Mouse (Mus musculus) stomach, embryonic 15.5 days (tissue): ENCODE results near the gene Rnf157. TPM values are rescaled to one million over a fixed set of nuclear protein-coding genes. Genes with fewer than 3 reads are reported as not detected.

Experiments
- ATAC-seq: fragments of 200-750 bp; cut with Nextera tagmentation; 2 replicates; pipeline ENCODE4 v1.8.0; 2017; ENCODE audit warnings: low read depth, moderate number of reproducible peaks, moderate TSS enrichment; ENCODE audit not compliant: insufficient read depth, low FRiP score
- H3K27ac ChIP-seq: fragments of 300-500 bp; sonication (generic); 2 replicates; pipeline ENCODE4 v1.5.1; 2015; ENCODE audit warnings: mild to moderate bottlenecking, inconsistent platforms
- H3K27me3 ChIP-seq: fragments of 300-500 bp; sonication (generic); replicated peaks from 2 replicates; pipeline ENCODE4 v1.6.1; 2015; ENCODE audit warnings: inconsistent platforms
- H3K36me3 ChIP-seq: fragments of 300-500 bp; sonication (generic); 2 replicates; pipeline ENCODE4 v1.6.1; 2015; ENCODE audit warnings: inconsistent platforms
- H3K4me1 ChIP-seq: fragments of 300-500 bp; sonication (generic); 2 replicates; pipeline ENCODE4 v1.6.1; 2015; ENCODE audit warnings: inconsistent platforms
- H3K4me2 ChIP-seq: fragments of 300-500 bp; sonication (generic); 2 replicates; pipeline ENCODE4 v1.6.1; 2015; ENCODE audit warnings: mild to moderate bottlenecking, inconsistent platforms
- H3K4me3 ChIP-seq: fragments of 300-500 bp; sonication (generic); replicated peaks from 2 replicates; pipeline ENCODE4 v1.5.1; 2015; ENCODE audit warnings: inconsistent platforms
- H3K9ac ChIP-seq: fragments of 300-500 bp; sonication (generic); 2 replicates; pipeline ENCODE4 v1.6.1; 2015; ENCODE audit warnings: inconsistent platforms
- H3K9me3 ChIP-seq: fragments of 300-500 bp; sonication (generic); 2 replicates; pipeline ENCODE4 v1.6.1; 2016; ENCODE audit warnings: inconsistent platforms
- WGBS: fragments of 180-500 bp; shearing (Covaris S2); methylation state at CpG from one replicate; pipeline ENCODE4 v1.1.7; 2015; 5-methylcytosine and 5-hydroxymethylcytosine counted together
- polyA plus RNA-seq: library from polyadenylated mRNA; unstranded; fragments of >200 nt; fragmentation: Nextera tagmentation; extraction: Ambion mirVana; gene quantifications from 2 replicates; pipeline ENCODE4 v1.2.1, GENCODE M21; 2015

The Rnf157 gene
- polyA plus RNA-seq, 1 experiment from 2014 or later: 14.5 TPM

GRCm38 (mm10) chr11:116305423-116305822 is 107.4 kb downstream of the Rnf157 start:
- H3K4me2 ChIP-seq: peak overlapping the region; percentile 88
- H3K4me3 ChIP-seq: peak overlapping the region; percentile 61; the same call in 1 of the 2 replicates
- 94% methylated on average over 2 of the region's 2 CpGs for WGBS
- H3K27me3 ChIP-seq: no peaks in the 10 kb centered on the region
- peaks cover 6% of the 10 kb centered on the region; the same call in 1 of the 2 replicates for H3K4me1 ChIP-seq
- ATAC-seq: no peak
- H3K9ac ChIP-seq: no peak overlapping the region
- H3K9me3 ChIP-seq: no peaks in the 10 kb centered on the region
- peaks cover 23% of the 10 kb centered on the region for H3K36me3 ChIP-seq
- no peak overlapping the region for H3K27ac ChIP-seq

- Histone ChIP-seq H3K4me2 (no peak overlapping the region), H3K27ac (no peak overlapping the region), H3K36me3 (peaks cover 21% of the 10 kb centered on the region), H3K9ac (no peak overlapping the region), H3K4me1 (peaks cover 2% of the 10 kb centered on the region; the same call in 1 of the 2 replicates), H3K9me3 (no peaks in the 10 kb centered on the region), H3K27me3 (no peaks in the 10 kb centered on the region), H3K4me3 (no peak overlapping the region)
- no peak for ATAC-seq
- 91% methylated on average over 6 of the region's 6 CpGs for WGBS
Observed at GRCm38 (mm10) chr11:116298621-116299020, 114.2 kb downstream of the Rnf157 start.

- Histone ChIP-seq H3K4me3 (no peak overlapping the region), H3K9me3 (no peaks in the 10 kb centered on the region), H3K9ac (no peak overlapping the region), H3K36me3 (peaks cover 21% of the 10 kb centered on the region), H3K27me3 (no peaks in the 10 kb centered on the region), H3K4me1 (peaks cover 2% of the 10 kb centered on the region; the same call in 1 of the 2 replicates), H3K4me2 (no peak overlapping the region), H3K27ac (no peak overlapping the region)
- no peak for ATAC-seq
- 89% methylated on average over 11 of the region's 11 CpGs for WGBS
Observed at GRCm38 (mm10) chr11:116298221-116298620, 114.6 kb downstream of the Rnf157 start.

- 80% methylated on average over 3 of the region's 3 CpGs for WGBS
- H3K4me3 ChIP-seq: no peak overlapping the region
- no peak for ATAC-seq
- peaks cover 2% of the 10 kb centered on the region; the same call in 1 of the 2 replicates for H3K4me1 ChIP-seq
- H3K36me3 ChIP-seq: peaks cover 17% of the 10 kb centered on the region
- no peaks in the 10 kb centered on the region for H3K9me3 ChIP-seq
- no peak overlapping the region for H3K27ac ChIP-seq
- no peaks in the 10 kb centered on the region for H3K27me3 ChIP-seq
- H3K9ac ChIP-seq: no peak overlapping the region
- no peak overlapping the region for H3K4me2 ChIP-seq
Observed at GRCm38 (mm10) chr11:116297017-116297416, 115.8 kb downstream of the Rnf157 start.

- Histone ChIP-seq H3K27me3 (no peaks in the 10 kb centered on the region), H3K4me3 (no peak overlapping the region), H3K36me3 (peaks cover 10% of the 10 kb centered on the region), H3K9me3 (no peaks in the 10 kb centered on the region), H3K9ac (no peak overlapping the region), H3K4me2 (no peak overlapping the region), H3K27ac (no peak overlapping the region), H3K4me1 (peaks cover 2% of the 10 kb centered on the region; the same call in 1 of the 2 replicates)
- no peak for ATAC-seq
- WGBS: 87% methylated on average over 8 of the region's 8 CpGs
Observed at GRCm38 (mm10) chr11:116296191-116296734, 116.6 kb downstream of the Rnf157 start.

GRCm38 (mm10) chr11:116294319-116294718 is 118.5 kb downstream of the Rnf157 start:
- no peak overlapping the region for H3K4me3 ChIP-seq
- no peak overlapping the region for H3K9ac ChIP-seq
- no peak overlapping the region for H3K27ac ChIP-seq
- 0 out of 2 replicates have a peak, but pooled peaks have one; percentile 13 for ATAC-seq
- no peaks in the 10 kb centered on the region for H3K9me3 ChIP-seq
- H3K4me1 ChIP-seq: peaks cover 7% of the 10 kb centered on the region; the same call in 1 of the 2 replicates
- H3K36me3 ChIP-seq: peaks cover 17% of the 10 kb centered on the region
- no peak overlapping the region for H3K4me2 ChIP-seq
- H3K27me3 ChIP-seq: no peaks in the 10 kb centered on the region
- 29% methylated on average over 5 of the region's 5 CpGs for WGBS

GRCm38 (mm10) chr11:116293538-116294137 is 119.2 kb downstream of the Rnf157 start:
- Histone ChIP-seq H3K9ac (no peak overlapping the region), H3K4me2 (no peak overlapping the region), H3K27me3 (no peaks in the 10 kb centered on the region), H3K4me1 (peaks cover 7% of the 10 kb centered on the region; the same call in 1 of the 2 replicates), H3K9me3 (no peaks in the 10 kb centered on the region), H3K27ac (no peak overlapping the region), H3K4me3 (no peak overlapping the region), H3K36me3 (peaks cover 23% of the 10 kb centered on the region)
- 84% methylated on average over 12 of the region's 12 CpGs for WGBS
- no peak for ATAC-seq

GRCm38 (mm10) chr11:116292401-116292800 is 120.4 kb downstream of the Rnf157 start:
- Histone ChIP-seq H3K36me3 (peaks cover 24% of the 10 kb centered on the region), H3K4me3 (no peak overlapping the region), H3K4me2 (no peak overlapping the region), H3K27me3 (no peaks in the 10 kb centered on the region), H3K9me3 (no peaks in the 10 kb centered on the region), H3K4me1 (peaks cover 7% of the 10 kb centered on the region; the same call in 1 of the 2 replicates), H3K27ac (no peak overlapping the region), H3K9ac (no peak overlapping the region)
- 91% methylated on average over 13 of the region's 13 CpGs for WGBS
- ATAC-seq: no peak

- H3K4me2 ChIP-seq: no peak overlapping the region
- WGBS: 55% methylated on average over 8 of the region's 8 CpGs
- H3K9me3 ChIP-seq: no peaks in the 10 kb centered on the region
- H3K36me3 ChIP-seq: peaks cover 21% of the 10 kb centered on the region
- ATAC-seq: no peak
- H3K4me3 ChIP-seq: no peak overlapping the region
- H3K4me1 ChIP-seq: peaks cover 12% of the 10 kb centered on the region; the same call in 1 of the 2 replicates
- H3K27ac ChIP-seq: peak overlapping the region; percentile 61
- no peak overlapping the region for H3K9ac ChIP-seq
- H3K27me3 ChIP-seq: no peaks in the 10 kb centered on the region
Observed at GRCm38 (mm10) chr11:116290556-116290955, 122.3 kb downstream of the Rnf157 start.

- no peak overlapping the region for H3K4me3 ChIP-seq
- H3K27ac ChIP-seq: no peak overlapping the region
- H3K9ac ChIP-seq: no peak overlapping the region
Observed at GRCm38 (mm10) chr11:116287351-116287750, 125.5 kb downstream of the Rnf157 start.

More at GRCm38 (mm10) chr11:116287351-116287750, 125.5 kb downstream of the Rnf157 start:
- H3K9me3 ChIP-seq: no peaks in the 10 kb centered on the region
- H3K27me3 ChIP-seq: peaks cover 25% of the 10 kb centered on the region
- WGBS: 76% methylated on average over 5 of the region's 5 CpGs
- H3K36me3 ChIP-seq: peaks cover 21% of the 10 kb centered on the region
- peaks cover 19% of the 10 kb centered on the region for H3K4me1 ChIP-seq
- no peak overlapping the region for H3K4me2 ChIP-seq
- no peak for ATAC-seq
